Mouse (Mus musculus) cerebellum, adult 8-10 months (tissue): ENCODE results near the gene Fsd2.

Source experiments
- DNase-seq: peaks from one replicate; pipeline ENCODE4 v3.0.0; 2022

Gene Fsd2

DNA sequence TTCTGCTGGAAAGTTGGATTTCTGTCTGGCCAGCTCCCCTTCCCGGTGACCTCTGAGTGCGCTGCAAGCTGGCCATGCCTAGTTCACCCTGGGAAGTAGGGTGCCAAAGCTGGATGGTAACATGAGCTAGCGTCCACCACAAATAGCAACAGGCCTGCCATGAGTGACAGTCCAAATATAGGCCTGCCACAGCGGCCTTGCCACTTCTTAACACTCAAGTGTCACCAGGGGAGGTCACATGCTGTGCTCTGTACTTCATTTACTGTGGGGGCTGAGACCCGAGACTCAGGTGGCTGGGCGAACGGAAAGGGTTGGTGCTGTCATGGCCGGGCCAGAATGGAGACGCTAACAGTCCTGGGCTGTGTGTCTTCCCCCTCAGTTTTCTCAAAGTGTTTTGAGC lies at the start of gene Fsd2:
Gene Fsd2 (minus strand): TSS at position 53 of the 400 bp plus-strand sequence.
- DNase-seq, result no peak

DNA sequence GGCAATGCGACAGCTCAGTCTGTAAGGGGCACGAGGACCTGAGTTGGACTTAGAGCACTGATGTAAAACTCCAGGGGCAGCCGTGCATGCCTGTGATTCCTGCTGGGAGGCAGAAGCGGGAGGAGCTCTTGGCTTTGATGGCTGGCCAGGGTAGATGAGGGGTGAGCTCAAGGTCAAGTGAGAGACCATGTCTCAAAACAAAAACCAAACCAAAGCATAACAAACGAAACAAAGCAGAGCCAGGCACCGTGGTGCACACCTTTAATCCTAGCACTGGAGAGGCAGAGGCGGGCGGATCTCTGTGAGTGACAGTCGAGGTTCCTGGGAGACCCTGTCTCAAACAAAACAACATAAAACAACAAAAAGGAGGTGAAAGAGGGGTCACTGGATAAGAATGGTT lies 48.3 kb upstream of the Fsd2 start:
- DNase-seq, result no peak

GRCm38 (mm10) chr7:81612856-81613635 lies 46.3 kb upstream of the Fsd2 start:
- no peak for DNase-seq

DNA sequence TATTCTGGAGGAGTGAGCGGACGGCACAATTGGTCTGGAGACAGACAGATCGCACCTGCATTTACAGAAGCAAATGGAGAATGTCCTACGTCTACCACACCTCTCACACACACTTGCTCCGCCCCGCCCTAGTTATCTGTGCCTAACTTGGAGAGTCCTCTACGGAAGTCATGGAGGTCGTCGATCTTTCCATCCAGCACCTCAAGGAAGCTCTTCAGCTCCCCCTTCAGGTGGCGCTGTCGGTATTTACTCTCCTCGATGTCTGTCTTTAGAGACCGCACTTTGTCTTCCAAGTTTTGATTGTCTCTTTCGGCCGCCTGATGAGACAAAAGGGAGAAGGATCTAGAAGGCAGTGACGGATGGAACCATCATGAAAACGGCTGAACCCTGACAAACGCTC lies 43.4 kb upstream of the Fsd2 start:
- DNase-seq, result no peak

DNA sequence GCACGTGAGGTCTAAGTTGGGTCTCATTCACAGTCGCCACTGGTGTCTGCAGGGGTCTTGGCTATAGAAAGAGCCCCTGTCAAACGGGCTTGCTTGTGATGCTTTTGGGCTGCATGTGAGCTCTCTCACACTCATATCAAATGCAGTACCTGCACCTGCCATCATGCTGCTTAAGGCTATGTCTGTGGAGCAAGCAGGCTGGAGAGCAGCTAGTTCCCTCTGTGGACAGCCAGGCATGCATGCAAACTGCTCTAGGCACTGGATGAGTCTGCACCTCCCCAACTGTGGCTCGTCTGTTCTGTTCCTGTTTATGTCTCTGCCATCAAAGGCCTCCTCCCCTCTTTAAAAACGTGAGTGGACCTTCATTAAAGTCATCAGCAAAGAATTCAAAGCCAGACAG lies 39.7 kb upstream of the Fsd2 start:
- DNase-seq, result no peak

DNA sequence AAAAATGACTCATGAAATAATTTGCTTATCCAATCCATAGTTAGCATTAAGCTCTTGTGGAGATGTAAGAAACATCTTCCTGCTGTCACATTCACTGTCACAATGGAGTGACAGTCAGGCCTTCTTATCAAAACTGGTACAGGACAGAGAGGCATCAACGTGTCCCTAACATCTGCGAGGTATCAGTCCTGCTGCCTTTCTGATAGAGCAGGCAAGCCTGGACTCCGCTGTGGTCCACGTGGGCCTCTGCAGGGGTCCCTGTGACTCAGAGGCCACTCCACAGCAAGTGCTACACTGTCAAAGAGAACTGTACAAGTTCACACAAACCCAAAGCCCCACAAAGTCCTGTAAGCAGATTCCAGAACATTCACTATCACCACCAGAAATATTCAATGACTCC lies 38.7 kb upstream of the Fsd2 start:
- DNase-seq, result no peak

DNA sequence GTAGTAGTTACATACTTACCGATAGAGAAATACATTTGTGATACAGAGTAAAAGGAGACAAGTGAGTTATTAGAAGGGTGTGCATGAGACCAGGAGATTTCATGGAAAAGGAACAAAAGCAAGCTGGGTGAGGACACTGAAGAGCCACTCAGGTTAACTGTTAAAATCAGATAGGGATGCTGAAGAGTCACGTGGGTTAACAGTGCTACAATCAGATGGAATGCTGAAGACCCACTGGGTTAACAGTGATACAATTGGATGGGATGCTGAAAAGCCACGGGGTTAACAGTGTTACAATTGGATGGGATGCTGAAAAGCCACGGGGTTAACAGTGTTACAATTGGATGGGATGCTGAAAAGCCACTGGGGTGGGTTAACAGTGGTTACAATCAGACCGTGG lies 38.2 kb upstream of the Fsd2 start:
- DNase-seq, result no peak

GRCm38 (mm10) chr7:81599379-81600280 lies 32.9 kb upstream of the Fsd2 start:
- no peak for DNase-seq

GRCm38 (mm10) chr7:81597660-81598059 lies 30.9 kb upstream of the Fsd2 start:
- no peak for DNase-seq

DNA sequence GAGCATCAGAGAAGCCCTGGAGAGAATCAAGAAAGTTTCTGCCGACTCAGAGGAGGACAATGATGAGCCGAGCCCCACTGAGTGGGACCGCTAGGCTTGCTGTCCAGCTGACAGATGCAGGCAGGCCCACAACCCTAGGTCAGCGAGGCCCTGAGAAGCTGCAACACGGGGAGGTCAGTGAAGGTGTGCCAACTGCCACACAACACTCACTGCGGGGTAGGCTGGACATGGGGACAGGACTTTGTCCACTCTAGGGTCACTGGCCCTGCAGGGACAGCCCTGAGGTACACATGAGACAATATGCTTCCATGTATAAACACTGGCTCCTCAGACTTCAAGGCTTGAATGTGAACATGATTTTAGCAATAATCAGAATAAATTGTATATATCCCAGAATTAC lies 29.3 kb upstream of the Fsd2 start:
- no peak for DNase-seq

GRCm38 (mm10) chr7:81595056-81595455 lies 28.3 kb upstream of the Fsd2 start:
- DNase-seq, result no peak

GRCm38 (mm10) chr7:81593387-81593786 lies 26.6 kb upstream of the Fsd2 start:
- DNase-seq, result no peak

GRCm38 (mm10) chr7:81592686-81593085 lies 25.9 kb upstream of the Fsd2 start:
- DNase-seq, result no peak

GRCm38 (mm10) chr7:81587238-81587637 lies 20.5 kb upstream of the Fsd2 start:
- DNase-seq, result no peak

- DNase-seq, result no peak
These were observed 18.6 kb upstream of the Fsd2 start for GRCm38 (mm10) chr7:81585326-81585725.

DNA sequence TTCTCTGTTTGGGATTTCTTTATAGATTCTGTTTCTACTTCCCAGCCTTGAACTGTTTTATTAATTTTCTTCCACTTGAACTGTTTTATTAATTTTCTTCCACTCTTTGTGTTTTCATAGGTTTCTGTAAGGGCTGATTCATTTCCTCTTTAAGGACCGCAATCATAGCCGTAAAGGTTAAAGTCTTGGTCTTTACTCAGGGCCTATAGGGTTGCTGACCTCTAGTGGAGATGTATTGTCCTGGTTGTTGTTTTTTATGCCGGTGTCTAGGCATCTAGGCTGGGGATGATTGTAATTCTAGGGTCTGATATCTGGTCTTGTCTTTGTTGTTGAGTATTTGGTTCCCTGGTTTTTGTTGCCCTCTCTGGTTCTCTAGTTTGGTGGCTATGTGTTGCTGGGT lies 16.8 kb upstream of the Fsd2 start:
- DNase-seq, result no peak

DNA sequence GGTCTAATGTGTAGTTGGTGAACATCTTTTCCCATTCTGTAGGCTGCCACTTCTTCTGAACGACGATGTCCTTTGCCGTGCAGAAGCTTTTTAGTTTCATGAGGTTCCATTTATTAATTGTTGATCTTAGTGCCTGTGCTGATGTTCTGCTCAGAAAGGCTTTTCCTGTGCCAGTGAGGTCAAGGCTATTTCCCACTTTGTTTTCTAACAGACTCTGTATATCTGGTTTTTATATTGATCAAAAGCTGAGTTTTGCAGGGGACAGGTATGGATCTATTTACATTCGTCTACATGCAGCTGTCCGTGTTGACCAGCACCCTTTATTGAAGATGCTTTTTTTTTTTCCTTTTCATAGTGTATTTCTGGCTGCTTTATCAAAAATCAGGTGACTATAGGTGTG lies 12.6 kb upstream of the Fsd2 start:
- no peak for DNase-seq

- no peak for DNase-seq
These were observed 11.7 kb upstream of the Fsd2 start for GRCm38 (mm10) chr7:81578413-81578812.

DNA sequence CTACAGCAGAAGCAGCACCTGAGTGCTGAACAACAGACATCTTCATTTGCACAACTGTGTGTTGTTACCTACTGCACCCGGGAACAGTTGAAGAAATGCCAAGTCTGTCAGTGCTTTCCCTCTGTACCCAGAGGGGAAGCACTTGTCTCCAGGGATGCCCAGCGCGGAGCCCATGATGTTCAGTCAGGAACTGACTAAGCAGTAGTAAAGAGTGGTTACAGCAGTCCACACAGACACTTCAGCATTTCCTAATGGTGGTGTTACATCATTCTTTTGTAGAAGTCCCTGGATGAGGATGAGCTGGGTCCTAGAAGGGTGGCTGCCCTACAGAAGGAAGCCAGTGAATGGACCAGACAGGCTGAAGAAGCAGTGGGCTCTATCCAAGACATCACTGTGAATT lies 11.1 kb upstream of the Fsd2 start:
- no peak for DNase-seq

DNA sequence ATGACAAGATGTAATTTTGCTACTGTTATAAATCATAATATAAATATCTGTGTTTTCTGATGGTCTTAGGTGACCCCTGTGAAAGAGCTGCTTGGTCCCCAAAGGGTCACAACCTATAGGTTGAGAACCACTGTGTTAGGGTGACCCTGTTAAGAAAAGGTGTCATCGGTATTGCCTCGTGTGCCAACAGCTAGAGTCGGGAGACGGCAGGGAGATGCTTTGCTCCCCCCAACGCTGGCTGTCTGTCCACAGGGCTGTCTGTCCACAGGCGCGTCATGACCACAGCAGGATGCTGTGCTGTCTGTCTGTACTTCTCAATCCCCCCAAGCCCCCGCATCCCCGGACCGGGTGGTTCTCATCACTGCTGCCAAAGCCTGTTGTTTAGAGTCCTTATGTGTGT lies 8.9 kb upstream of the Fsd2 start:
- no peak for DNase-seq

DNA sequence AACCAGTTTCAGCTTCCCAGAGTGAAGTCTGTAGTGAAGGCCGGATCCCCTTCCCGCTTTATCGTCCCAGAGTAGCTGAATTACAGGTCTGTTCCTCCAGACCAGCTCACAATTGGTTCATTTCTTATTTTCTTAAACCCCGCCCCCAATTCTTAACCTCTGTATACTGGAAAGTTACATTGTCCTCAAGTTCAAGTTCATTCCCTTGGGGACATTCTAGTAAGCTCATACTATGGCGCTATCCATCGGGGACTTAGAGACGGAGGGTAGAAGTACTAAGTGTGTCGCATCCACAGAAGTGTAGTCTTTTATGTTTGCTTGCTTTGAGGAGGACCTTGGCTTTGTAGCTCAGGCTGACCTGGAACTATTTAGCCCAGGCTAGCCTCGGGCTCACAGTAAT lies 7.1 kb upstream of the Fsd2 start:
- no peak for DNase-seq

GRCm38 (mm10) chr7:81573397-81573796 lies 6.7 kb upstream of the Fsd2 start:
- no peak for DNase-seq

DNA sequence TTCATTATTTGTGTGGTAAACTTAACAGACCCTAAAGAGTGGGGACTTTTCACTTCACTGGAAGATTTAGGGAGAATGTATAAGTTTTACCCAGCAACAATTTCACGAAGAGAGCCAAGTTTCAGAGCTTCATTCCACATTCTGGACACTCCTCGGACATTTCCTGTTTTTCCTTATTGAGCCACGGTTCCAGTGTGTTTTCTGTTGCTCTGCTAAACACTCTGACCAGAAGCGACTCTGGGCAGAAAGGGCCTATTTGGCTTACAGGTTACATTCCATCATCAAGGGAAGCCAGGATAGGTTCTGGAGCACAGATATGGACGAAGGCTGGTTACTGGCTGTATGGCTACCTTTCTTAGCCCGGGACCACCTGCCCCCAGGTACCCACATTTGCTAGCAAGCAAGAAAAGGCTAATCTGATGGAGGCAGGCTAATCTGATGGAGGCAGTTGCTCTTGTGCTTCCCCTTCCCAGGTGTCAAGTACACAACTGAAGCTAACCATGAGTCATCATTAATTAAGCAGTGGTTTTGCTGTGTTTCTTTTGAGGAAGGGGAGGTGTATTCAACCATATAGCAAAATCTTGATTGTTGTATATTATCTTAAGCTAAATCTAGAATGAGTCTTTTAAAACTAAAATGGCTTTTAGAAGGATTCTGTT lies 6.0 kb upstream of the Fsd2 start:
- no peak for DNase-seq

DNA sequence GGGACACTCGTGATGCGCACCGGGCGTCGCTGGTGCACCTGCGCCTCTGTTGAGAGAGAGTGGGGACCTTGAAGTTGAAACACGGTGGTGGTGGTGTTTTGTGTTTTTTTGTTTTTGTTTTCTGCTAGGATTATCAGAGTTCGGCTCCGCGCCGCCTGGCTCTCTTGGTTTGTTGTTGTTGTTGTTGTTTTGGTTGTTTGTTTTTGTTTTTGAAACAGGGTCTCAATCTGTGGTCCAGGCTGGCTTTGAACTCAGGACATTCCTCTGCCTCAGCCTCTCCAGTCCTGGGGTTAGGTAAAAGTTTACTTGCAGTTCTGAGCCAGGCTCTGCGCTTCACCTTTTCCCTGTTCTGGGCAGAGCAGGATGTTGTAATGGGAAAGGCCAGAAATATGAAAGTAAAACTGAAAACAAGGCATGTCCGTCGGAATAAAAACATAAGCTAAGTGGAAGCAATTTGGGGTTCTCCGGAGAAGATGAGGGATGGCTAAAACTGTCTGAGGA lies 5.2 kb upstream of the Fsd2 start:
- no peak for DNase-seq
